Mouse (Mus musculus) cerebellum, adult 2 months (tissue): ENCODE measurements at regions not wholly inside any gene's neighbourhood (a gene's known extent, or its start where the extent isn't known, plus 50 kb on each side); places are given as distances from the start of the nearest gene placed in this dataset.

ENCODE experiments used
- CTCF ChIP-seq: fragments of 200-500 bp; IDR thresholded peaks from 2 replicates; pipeline ENCODE4 v1.5.1; 2011; ENCODE audit warnings: low read depth, mild to moderate bottlenecking, control low read depth, low read length, moderate library complexity, borderline replicate concordance; ENCODE audit not compliant: insufficient read depth
- POLR2A ChIP-seq: fragments of 200-500 bp; IDR thresholded peaks from 2 replicates; pipeline ENCODE4 v1.6.1; 2011; ENCODE audit warnings: low read length, control low read depth, borderline replicate concordance; ENCODE audit not compliant: insufficient read depth

GRCm38 (mm10) chr2:50519129-50519504 lies 222.5 kb upstream of the Mmadhc start:
- no peak for TF ChIP-seq CTCF
- TF ChIP-seq POLR2A: no peak
